ENCODE assay signal across 7 mouse cellular contexts in the genomic region with DNA sequence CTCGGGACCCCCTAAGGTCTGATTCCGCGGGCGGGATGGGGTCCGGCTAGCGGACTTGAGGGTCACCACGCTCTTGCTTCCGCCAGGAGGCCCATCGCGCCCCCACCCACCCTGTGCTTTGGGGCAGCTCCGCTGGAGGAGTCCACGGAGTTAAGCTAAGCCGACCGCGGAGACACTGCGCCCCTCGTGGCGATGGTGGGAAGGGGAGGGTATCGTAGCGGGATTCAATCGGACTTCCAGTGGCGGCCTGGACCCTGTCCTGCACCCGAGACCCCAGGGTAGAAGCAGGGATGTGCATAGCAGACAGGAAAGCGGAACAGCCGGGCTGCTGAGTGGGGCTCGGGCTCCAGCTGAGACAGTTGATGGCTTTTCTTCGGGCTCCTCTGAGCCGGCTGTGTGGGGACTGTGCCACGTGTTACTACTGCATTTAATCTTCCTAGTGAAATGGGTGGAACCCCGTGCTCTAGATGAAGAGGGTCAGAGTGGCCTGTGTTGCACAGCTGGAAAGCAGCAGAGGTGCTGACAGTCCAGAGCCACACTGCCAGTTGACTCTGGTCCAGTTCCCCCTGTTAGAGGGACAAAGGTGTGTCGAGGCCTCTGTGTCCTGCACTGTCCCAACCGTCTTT. TPM values are rescaled to one million over a fixed set of nuclear protein-coding genes. Genes with fewer than 3 reads are reported as not detected.
DNase-seq lines count a peak whose midpoint lies in the region; ATAC-seq and TF ChIP-seq lines count a peak whose summit lies in the region.

No protein-coding gene starts in this region.

- H3K27me3 ChIP-seq in intestine, postnatal 0 days (replicated peaks; ENCODE audit: control insufficient read depth, insufficient read depth, low read length): peaks cover 32% of the 10 kb centered on the region
- peaks cover 67% of the 10 kb centered on the region for H3K27me3 ChIP-seq in limb, embryonic 12.5 days
- peaks cover 53% of the 10 kb centered on the region for H3K27me3 ChIP-seq in midbrain, embryonic 13.5 days

- ATAC-seq in intestine, postnatal 0 days: peak; percentile 39; the same call in 1 of the 2 replicates
- ATAC-seq in limb, embryonic 12.5 days (ENCODE audit: insufficient number of reproducible peaks, insufficient read depth, low FRiP score, low TSS enrichment, low read depth): no peak
- peak; percentile 69 for ATAC-seq in midbrain, embryonic 13.5 days

- H3K4me1 ChIP-seq in intestine, postnatal 0 days (replicated peaks; ENCODE audit: control insufficient read depth, insufficient read depth, low read length): no peaks in the 10 kb centered on the region
- H3K4me1 ChIP-seq in limb, embryonic 12.5 days (replicated peaks): peaks cover 29% of the 10 kb centered on the region
- peaks cover 13% of the 10 kb centered on the region for H3K4me1 ChIP-seq in midbrain, embryonic 13.5 days (replicated peaks)

- peak; percentile 87 for TF ChIP-seq CTCF in intestine, postnatal 0 days (IDR thresholded peaks at IDR 0.05; ENCODE audit: low read depth)

- H3K9ac ChIP-seq in intestine, postnatal 0 days (ENCODE audit: low read depth, low read length): no peak overlapping the region
- H3K9ac ChIP-seq in limb, embryonic 12.5 days (replicated peaks): peak overlapping the region; percentile 71
- H3K9ac ChIP-seq in midbrain, embryonic 13.5 days (replicated peaks): peak overlapping the region; percentile 66

- peak overlapping the region; percentile 92 for H3K4me2 ChIP-seq in intestine, postnatal 0 days (replicated peaks; ENCODE audit: low read depth)
- H3K4me2 ChIP-seq in limb, embryonic 12.5 days: peak overlapping the region; percentile 95
- H3K4me2 ChIP-seq in midbrain, embryonic 13.5 days (replicated peaks): peak overlapping the region; percentile 92

- 7% methylated on average over 32 of the region's 32 CpGs for WGBS in intestine, postnatal 0 days
- WGBS in limb, embryonic 12.5 days: 6% methylated on average over 32 of the region's 32 CpGs
- WGBS in midbrain, embryonic 13.5 days: 4% methylated on average over 32 of the region's 32 CpGs

- H3K9me3 ChIP-seq in intestine, postnatal 0 days (ENCODE audit: control insufficient read depth): no peaks in the 10 kb centered on the region
- H3K9me3 ChIP-seq in limb, embryonic 12.5 days: no peaks in the 10 kb centered on the region
- no peaks in the 10 kb centered on the region for H3K9me3 ChIP-seq in midbrain, embryonic 13.5 days

- DNase-seq in adrenal gland, postnatal 10 days: peak; percentile 78
- DNase-seq in embryo, embryonic 11 days: peak; percentile 87
- peak; percentile 74 to 81 for DNase-seq in gastrocnemius, postnatal 4 days (ENCODE audit: low spot score in 2 of 2)
- peak; percentile 48 to 80 for DNase-seq in spleen, postnatal 4 days (ENCODE audit: low spot score in 2 of 2)

- H3K27ac ChIP-seq in intestine, postnatal 0 days (ENCODE audit: low read depth, low read length): no peak overlapping the region
- H3K27ac ChIP-seq in limb, embryonic 12.5 days: no peak overlapping the region
- H3K27ac ChIP-seq in midbrain, embryonic 13.5 days: no peak overlapping the region

- H3K4me3 ChIP-seq in intestine, postnatal 0 days (ENCODE audit: low read depth, low read length): peak overlapping the region; percentile 53
- H3K4me3 ChIP-seq in limb, embryonic 12.5 days (replicated peaks): peak overlapping the region; percentile 59
- peak overlapping the region; percentile 50 for H3K4me3 ChIP-seq in midbrain, embryonic 13.5 days (replicated peaks)

- H3K36me3 ChIP-seq in intestine, postnatal 0 days (ENCODE audit: control insufficient read depth, insufficient read depth): no peaks in the 10 kb centered on the region
- no peaks in the 10 kb centered on the region for H3K36me3 ChIP-seq in limb, embryonic 12.5 days
- no peaks in the 10 kb centered on the region for H3K36me3 ChIP-seq in midbrain, embryonic 13.5 days

RNA-seq across cellular contexts. Expression of a gene that starts 51.1 kb away (rescaled TPM):
- total RNA-seq in adrenal gland, postnatal 10 days (2021): 10 to 100 TPM; 27.2 to 29.0 TPM
- 10 to 100 TPM; 10.6 to 13.6 TPM for total RNA-seq in gastrocnemius, postnatal 4 days (2021)
- 7.7 and 9.8 TPM in 2 replicates for polyA plus RNA-seq in intestine, postnatal 0 days (2015; fragmentation: Nextera tagmentation; extraction: Ambion mirVana)
- 1.2 and 1.4 TPM in 2 replicates for polyA plus RNA-seq in limb, embryonic 12.5 days (2016; fragmentation: Nextera tagmentation; extraction: Ambion mirVana)
- 1.5 and 2.1 TPM in 2 replicates for polyA plus RNA-seq in midbrain, embryonic 13.5 days (2015; fragmentation: Nextera tagmentation; extraction: Ambion mirVana)
